Mouse (Mus musculus) urinary bladder, postnatal 25 days (tissue): ENCODE measurements around the gene Smim24.

Experiments used
- DNase-seq: peaks from one replicate; pipeline ENCODE4 v3.0.0; 2022; ENCODE audit warnings: low spot score

Smim24 gene

GRCm38 (mm10) chr10:81390678-81390965 lies 2.2 kb upstream of the Smim24 start:
- DNase-seq: no peak

- DNase-seq: no peak
Observed at GRCm38 (mm10) chr10:81392270-81392669, 581 bp upstream of the Smim24 start.

GRCm38 (mm10) chr10:81393456-81394063 lies 709 bp downstream of the Smim24 start:
- no peak for DNase-seq

- peak; percentile 64 for DNase-seq
Observed at GRCm38 (mm10) chr10:81395127-81395526, 2.3 kb downstream of the Smim24 start.

- DNase-seq: no peak
Observed at GRCm38 (mm10) chr10:81395865-81396264, 3.0 kb downstream of the Smim24 start.

GRCm38 (mm10) chr10:81396749-81397148 lies 3.9 kb downstream of the Smim24 start:
- DNase-seq: no peak

GRCm38 (mm10) chr10:81399296-81399695 lies 6.4 kb downstream of the Smim24 start:
- DNase-seq: no peak

- DNase-seq: no peak
Observed at GRCm38 (mm10) chr10:81399798-81400308, 7.0 kb downstream of the Smim24 start.

GRCm38 (mm10) chr10:81400371-81401204 lies 7.7 kb downstream of the Smim24 start:
- DNase-seq: no peak

GRCm38 (mm10) chr10:81401205-81401520 lies 8.3 kb downstream of the Smim24 start:
- no peak for DNase-seq

- peak; percentile 63 for DNase-seq
Observed at GRCm38 (mm10) chr10:81401521-81402226, 8.8 kb downstream of the Smim24 start.

GRCm38 (mm10) chr10:81402227-81402765 lies 9.4 kb downstream of the Smim24 start:
- DNase-seq: no peak

- DNase-seq: no peak
Observed at GRCm38 (mm10) chr10:81403511-81403910, 10.7 kb downstream of the Smim24 start.

GRCm38 (mm10) chr10:81404082-81404481 lies 11.2 kb downstream of the Smim24 start:
- DNase-seq: no peak

GRCm38 (mm10) chr10:81404720-81405119 lies 11.9 kb downstream of the Smim24 start:
- no peak for DNase-seq

GRCm38 (mm10) chr10:81405588-81406201 lies 12.8 kb downstream of the Smim24 start:
- DNase-seq: peak; percentile 52

- DNase-seq: no peak
Observed at GRCm38 (mm10) chr10:81406504-81407440, 13.9 kb downstream of the Smim24 start.

- DNase-seq: peak; percentile 60
Observed at GRCm38 (mm10) chr10:81407539-81408423, 14.9 kb downstream of the Smim24 start.

GRCm38 (mm10) chr10:81408424-81408729 lies 15.5 kb downstream of the Smim24 start:
- no peak for DNase-seq

- peak; percentile 76 for DNase-seq
Observed at GRCm38 (mm10) chr10:81408871-81409291, 16.0 kb downstream of the Smim24 start.
